Mouse (Mus musculus) myocyte (in vitro differentiated cells): ENCODE measurements around the gene Ctag2.

Experiments
- CEBPB ChIP-seq: IDR thresholded peaks from 2 replicates; pipeline ENCODE4 v1.6.1; 2011; ENCODE audit warnings: mild to moderate bottlenecking, moderate library complexity; ENCODE audit not compliant: poor library complexity, insufficient read depth, severe bottlenecking
- E2F4 ChIP-seq: IDR thresholded peaks from one replicate; pipeline ENCODE4 v1.6.1; 2011; ENCODE audit warnings: mild to moderate bottlenecking, control low read depth, moderate library complexity; ENCODE audit not compliant: insufficient read depth
- MAX ChIP-seq: IDR thresholded peaks from one replicate; pipeline ENCODE4 v1.6.1; 2011; ENCODE audit warnings: low read depth, mild to moderate bottlenecking, control low read depth
- MYOD1 ChIP-seq, 3 experiments: IDR thresholded peaks; one replicate each; pipeline ENCODE4 v1.6.1; 2011; ENCODE audit warnings: control low read depth in 2 of 3, low read depth in 2 of 3, mild to moderate bottlenecking in 2 of 3, moderate library complexity in 1 of 3; ENCODE audit not compliant: insufficient read length in 2 of 3, control insufficient read depth in 1 of 3
- MYOG ChIP-seq, 3 experiments: IDR thresholded peaks; one replicate each; pipeline ENCODE4 v1.6.1; 2011; ENCODE audit warnings: control low read depth in 2 of 3, low read depth in 2 of 3, mild to moderate bottlenecking in 2 of 3; ENCODE audit not compliant: insufficient read length in 2 of 3, control insufficient read depth in 1 of 3, insufficient read depth in 1 of 3
- POLR2A ChIP-seq: IDR thresholded peaks from one replicate; pipeline ENCODE4 v1.6.1; 2011; ENCODE audit warnings: low read depth, mild to moderate bottlenecking, control low read depth, moderate library complexity; ENCODE audit not compliant: insufficient read length
- POLR2AphosphoS2 ChIP-seq: IDR thresholded peaks from one replicate; pipeline ENCODE4 v1.6.1; 2011; ENCODE audit warnings: low read depth, control low read depth; ENCODE audit not compliant: insufficient read length
- REST ChIP-seq: IDR thresholded peaks from one replicate; pipeline ENCODE4 v1.6.1; 2011; ENCODE audit warnings: mild to moderate bottlenecking, control low read depth, moderate library complexity; ENCODE audit not compliant: insufficient read depth, insufficient read length
- TCF3 ChIP-seq: IDR thresholded peaks from one replicate; pipeline ENCODE4 v1.6.1; 2011; ENCODE audit warnings: low read depth, control low read depth; ENCODE audit not compliant: insufficient read length
- USF1 ChIP-seq: IDR thresholded peaks from one replicate; pipeline ENCODE4 v1.6.1; 2011; ENCODE audit warnings: low read depth, mild to moderate bottlenecking, control low read depth, moderate library complexity

DNA sequence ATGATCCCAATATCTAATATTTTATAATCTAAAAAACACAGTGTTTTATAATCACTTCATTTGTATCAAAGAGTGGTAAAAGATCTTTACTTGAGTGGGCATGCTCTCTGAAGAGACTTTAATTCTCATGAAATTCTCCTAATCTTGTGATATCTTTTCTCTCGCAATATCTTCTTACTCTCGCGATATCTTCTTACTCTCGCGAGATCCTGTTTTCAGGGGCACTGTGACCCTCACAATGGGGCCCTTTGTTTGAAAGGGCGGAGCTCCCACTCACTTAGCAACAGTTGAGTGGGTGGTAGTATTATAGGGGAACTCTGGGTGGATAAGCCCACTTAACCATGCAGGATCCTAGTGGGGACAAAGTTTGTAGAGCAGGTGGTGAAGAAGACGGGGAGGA is at the start of gene Ctag2:
- no peak for TF ChIP-seq MAX
- no peak for TF ChIP-seq MYOG (IDR thresholded peaks at IDR 0.05; ENCODE audit: control insufficient read depth in 1 of 3, insufficient read depth in 1 of 3, insufficient read length in 2 of 3, low read depth in 2 of 3)
- TF ChIP-seq USF1, result no peak
- no peak for TF ChIP-seq POLR2AphosphoS2
- TF ChIP-seq MYOD1 (IDR thresholded peaks at IDR 0.05; ENCODE audit: control insufficient read depth in 1 of 3, insufficient read length in 2 of 3, low read depth in 2 of 3), result no peak
- TF ChIP-seq POLR2A, result no peak
- TF ChIP-seq REST, result no peak
- no peak for TF ChIP-seq E2F4
- TF ChIP-seq TCF3, result no peak
- no peak for TF ChIP-seq CEBPB
